Mouse (Mus musculus): Measurements from ENCODE around the gene Bin2. TPM values are rescaled to one million over a fixed set of nuclear protein-coding genes. Genes with fewer than 3 reads are reported as not detected.

Gene Bin2
- polyA plus RNA-seq, 1 experiment from 2014 or later: 2.8 TPM

DNA sequence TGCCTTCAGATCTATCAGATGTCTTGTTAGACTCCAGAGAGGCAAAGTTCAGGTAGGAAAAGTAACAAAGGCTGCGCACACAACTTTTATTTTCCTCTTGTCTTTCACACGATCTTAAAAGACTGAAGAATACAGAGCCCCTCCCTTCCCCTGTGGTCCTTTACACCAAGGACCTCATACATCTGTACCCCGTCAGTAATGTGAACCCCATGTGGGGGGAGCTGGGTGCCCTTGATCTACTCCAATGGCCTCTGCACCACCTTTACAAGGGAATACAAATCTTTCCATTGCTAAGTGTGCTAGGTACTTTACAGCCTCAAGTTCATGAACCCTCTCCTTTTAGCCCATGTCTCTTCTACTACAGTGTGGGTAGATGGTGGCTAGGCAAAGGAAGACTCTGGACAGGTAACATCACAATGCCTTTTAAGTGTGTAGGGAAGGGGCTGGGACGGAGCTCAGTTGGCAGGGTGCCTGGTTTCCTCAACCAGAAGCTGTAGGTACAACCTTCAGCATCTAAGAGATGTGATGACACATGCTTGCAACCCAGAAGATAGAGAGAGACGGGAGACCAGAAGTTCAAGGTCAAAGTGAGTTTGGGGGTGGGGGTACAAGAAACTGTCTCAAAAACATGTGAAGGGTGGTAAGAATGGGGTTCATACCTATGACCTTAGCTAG, 1.3 kb downstream of the Bin2 start:
- Histone ChIP-seq H3K4me1 (replicated peaks) (no peaks in the 10 kb centered on the region; the same call in 1 of the 2 replicates), H3K27me3 (peaks cover 15% of the 10 kb centered on the region), H3K9me3 (no peaks in the 10 kb centered on the region), H3K4me3 (replicated peaks) (no peak overlapping the region), H3K27ac (no peak overlapping the region), H3K36me3 (no peaks in the 10 kb centered on the region), H3K4me2 (no peak overlapping the region), H3K9ac (replicated peaks) (no peak overlapping the region)
- 80% methylated on average over 5 of the region's 5 CpGs for WGBS
- no peak for ATAC-seq (ENCODE audit: insufficient number of reproducible peaks, insufficient read depth, low FRiP score, low TSS enrichment, low read depth)

DNA sequence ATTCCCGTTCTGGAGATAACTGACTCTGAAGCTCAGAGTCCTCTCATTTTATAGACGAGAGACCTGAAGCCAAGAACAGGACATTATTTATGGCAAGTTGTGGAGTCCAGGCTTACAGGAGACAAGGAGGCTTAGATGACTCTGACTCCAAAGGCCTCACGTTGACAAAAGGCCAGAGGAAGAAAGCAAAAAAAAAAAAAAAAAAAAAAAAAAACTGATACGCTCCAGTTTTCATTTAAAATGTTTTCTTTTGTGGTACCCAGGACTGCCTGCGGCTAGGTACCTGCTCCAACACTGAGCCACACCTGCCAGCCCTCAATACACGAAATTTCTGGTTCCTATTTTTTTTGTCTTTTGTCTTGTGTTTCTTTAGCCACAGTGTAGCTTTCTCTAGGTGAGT, 1.9 kb downstream of the Bin2 start:
- Histone ChIP-seq H3K9ac (replicated peaks) (no peak overlapping the region), H3K36me3 (no peaks in the 10 kb centered on the region), H3K4me2 (no peak overlapping the region), H3K4me1 (replicated peaks) (no peaks in the 10 kb centered on the region; the same call in 1 of the 2 replicates), H3K27me3 (peaks cover 15% of the 10 kb centered on the region), H3K9me3 (no peaks in the 10 kb centered on the region), H3K4me3 (replicated peaks) (no peak overlapping the region), H3K27ac (no peak overlapping the region)
- WGBS: 58% methylated on average over 6 of the region's 6 CpGs
- no peak for ATAC-seq (ENCODE audit: insufficient number of reproducible peaks, insufficient read depth, low FRiP score, low TSS enrichment, low read depth)

DNA sequence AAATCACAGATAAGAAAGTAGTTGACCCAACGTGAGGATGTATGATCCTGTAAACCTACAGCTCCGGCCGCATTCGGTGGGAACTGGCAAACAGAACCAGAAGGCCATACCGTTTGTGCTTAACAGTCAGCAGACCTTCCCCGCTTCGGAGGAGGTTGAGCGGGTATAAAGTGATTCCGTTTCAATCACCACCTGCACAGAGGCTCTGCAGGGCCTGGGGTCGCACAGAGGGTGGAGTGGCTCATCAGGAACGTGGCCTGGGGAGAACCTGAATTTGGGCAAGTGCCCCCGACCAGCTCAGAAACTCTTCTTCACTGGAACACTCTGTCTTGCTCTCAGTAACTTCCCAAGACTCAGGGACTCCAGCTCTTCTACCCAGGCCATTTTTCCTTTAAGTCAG, 2.5 kb downstream of the Bin2 start:
- no peak overlapping the region for H3K27ac ChIP-seq

DNA sequence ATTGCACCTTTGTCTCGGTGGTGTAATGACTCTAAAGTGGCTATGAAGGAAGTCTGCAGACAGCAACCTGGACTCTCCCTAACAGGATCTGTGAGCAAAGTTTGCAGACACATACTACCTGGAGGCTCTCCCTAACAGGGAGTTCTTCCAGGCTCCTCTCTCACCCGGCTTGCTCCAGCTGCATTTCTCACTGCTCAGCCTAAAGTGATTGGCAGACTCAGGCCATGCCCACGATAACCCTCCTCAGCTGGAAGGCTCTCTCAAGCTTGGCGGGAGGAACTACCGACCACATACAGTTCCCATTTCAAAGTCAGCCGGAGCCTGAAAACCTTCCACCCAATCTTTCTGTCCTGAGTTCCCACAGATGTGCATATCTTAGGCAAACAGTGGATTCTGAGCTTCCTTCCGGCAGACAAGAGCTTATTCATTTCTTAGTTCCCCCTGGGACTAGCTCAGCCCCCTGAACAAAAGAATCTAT, 3.1 kb downstream of the Bin2 start:
- no peaks in the 10 kb centered on the region for H3K9me3 ChIP-seq
- WGBS: 5% methylated on average over 7 of the region's 7 CpGs
- peaks cover 15% of the 10 kb centered on the region for H3K27me3 ChIP-seq
- H3K4me2 ChIP-seq: no peak overlapping the region
- H3K4me1 ChIP-seq (replicated peaks): no peaks in the 10 kb centered on the region; the same call in 1 of the 2 replicates
- no peaks in the 10 kb centered on the region for H3K36me3 ChIP-seq
- no peak overlapping the region for H3K27ac ChIP-seq
- H3K9ac ChIP-seq (replicated peaks): no peak overlapping the region
- ATAC-seq (ENCODE audit: insufficient number of reproducible peaks, insufficient read depth, low FRiP score, low TSS enrichment, low read depth): no peak
- H3K4me3 ChIP-seq (replicated peaks): no peak overlapping the region

More for the DNA sequence above, 2.5 kb downstream of the Bin2 start:
- Histone ChIP-seq H3K9ac (replicated peaks) (no peak overlapping the region), H3K36me3 (no peaks in the 10 kb centered on the region), H3K4me3 (replicated peaks) (no peak overlapping the region), H3K4me2 (no peak overlapping the region), H3K27me3 (peaks cover 15% of the 10 kb centered on the region), H3K9me3 (no peaks in the 10 kb centered on the region), H3K4me1 (replicated peaks) (no peaks in the 10 kb centered on the region; the same call in 1 of the 2 replicates)
- WGBS: 17% methylated on average over 12 of the region's 12 CpGs
- no peak for ATAC-seq (ENCODE audit: insufficient number of reproducible peaks, insufficient read depth, low FRiP score, low TSS enrichment, low read depth)

DNA sequence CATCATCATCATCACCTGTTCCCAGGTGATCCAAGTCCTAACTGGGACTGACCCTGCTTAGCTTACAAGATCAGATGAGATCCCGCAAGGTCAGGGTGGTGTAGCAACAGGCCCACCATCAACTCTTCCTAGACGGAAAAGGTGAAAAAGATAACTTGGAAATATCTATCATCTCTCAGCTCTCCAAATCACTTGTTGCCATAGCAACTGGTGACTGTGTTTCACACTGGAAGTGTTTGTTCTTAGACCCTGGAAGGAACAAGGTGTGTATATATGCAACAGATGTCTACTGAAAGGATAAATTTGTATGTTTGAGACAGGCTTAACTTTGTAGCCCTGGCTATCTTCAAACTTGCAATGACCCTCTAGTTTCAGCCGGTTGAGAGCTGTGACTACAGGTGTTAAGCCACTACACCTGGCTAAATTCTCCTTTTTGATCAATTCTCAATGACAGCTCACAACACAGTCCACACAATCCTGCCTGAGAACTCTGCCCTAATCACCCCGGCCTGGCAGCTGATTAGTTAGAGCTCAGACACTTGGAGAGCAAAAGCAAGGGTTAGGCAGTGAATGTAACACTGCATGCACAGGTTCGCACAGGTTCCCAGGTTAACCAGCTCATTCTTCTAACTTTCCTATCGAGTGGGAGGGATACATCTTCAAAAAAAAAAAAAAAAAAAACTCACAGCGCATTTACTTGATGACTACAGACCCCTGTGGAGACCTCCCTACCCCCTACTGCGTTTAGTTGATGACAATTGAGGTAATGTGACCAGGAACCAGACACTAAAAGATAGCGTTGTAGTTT, 3.7 kb downstream of the Bin2 start:
- no peaks in the 10 kb centered on the region for H3K36me3 ChIP-seq
- no peak overlapping the region for H3K9ac ChIP-seq (replicated peaks)
- 32% methylated on average over 9 of the region's 9 CpGs for WGBS
- H3K4me1 ChIP-seq (replicated peaks): no peaks in the 10 kb centered on the region; the same call in 1 of the 2 replicates
- no peaks in the 10 kb centered on the region for H3K9me3 ChIP-seq
- H3K4me2 ChIP-seq: no peak overlapping the region
- H3K27me3 ChIP-seq: peaks cover 15% of the 10 kb centered on the region
- H3K4me3 ChIP-seq (replicated peaks): no peak overlapping the region
- no peak overlapping the region for H3K27ac ChIP-seq
- no peak for ATAC-seq (ENCODE audit: insufficient number of reproducible peaks, insufficient read depth, low FRiP score, low TSS enrichment, low read depth)

DNA sequence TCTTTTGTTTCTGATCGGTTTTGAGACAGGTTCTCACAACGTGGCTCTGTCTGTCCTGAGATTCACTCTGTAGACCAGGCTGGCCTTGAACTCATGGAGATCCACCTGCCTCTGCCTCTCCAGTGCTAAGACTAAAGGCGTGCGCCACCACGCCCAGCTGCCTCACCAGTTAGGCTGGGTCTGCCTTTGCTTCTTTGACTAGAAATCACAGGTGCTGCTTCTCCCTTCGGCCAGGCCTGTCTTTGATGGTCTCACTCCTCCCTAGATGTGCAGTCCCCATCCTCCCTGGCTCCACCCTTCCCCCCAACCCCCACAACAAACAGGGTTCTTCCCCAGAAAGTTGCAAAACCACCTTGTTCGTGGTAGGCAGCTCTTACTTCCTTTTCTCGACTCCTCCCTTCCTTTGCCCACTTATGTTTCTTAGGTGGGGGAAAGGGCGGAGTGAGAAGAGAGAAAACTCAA, 4.5 kb downstream of the Bin2 start:
- no peak for ATAC-seq (ENCODE audit: insufficient number of reproducible peaks, insufficient read depth, low FRiP score, low TSS enrichment, low read depth)
- no peak overlapping the region for H3K4me3 ChIP-seq (replicated peaks)
- H3K36me3 ChIP-seq: no peaks in the 10 kb centered on the region
- H3K27ac ChIP-seq: no peak overlapping the region
- H3K4me1 ChIP-seq (replicated peaks): no peaks in the 10 kb centered on the region; the same call in 1 of the 2 replicates
- no peaks in the 10 kb centered on the region for H3K9me3 ChIP-seq
- WGBS: 79% methylated on average over 9 of the region's 9 CpGs
- H3K27me3 ChIP-seq: peaks cover 15% of the 10 kb centered on the region
- H3K4me2 ChIP-seq: no peak overlapping the region
- no peak overlapping the region for H3K9ac ChIP-seq (replicated peaks)

DNA sequence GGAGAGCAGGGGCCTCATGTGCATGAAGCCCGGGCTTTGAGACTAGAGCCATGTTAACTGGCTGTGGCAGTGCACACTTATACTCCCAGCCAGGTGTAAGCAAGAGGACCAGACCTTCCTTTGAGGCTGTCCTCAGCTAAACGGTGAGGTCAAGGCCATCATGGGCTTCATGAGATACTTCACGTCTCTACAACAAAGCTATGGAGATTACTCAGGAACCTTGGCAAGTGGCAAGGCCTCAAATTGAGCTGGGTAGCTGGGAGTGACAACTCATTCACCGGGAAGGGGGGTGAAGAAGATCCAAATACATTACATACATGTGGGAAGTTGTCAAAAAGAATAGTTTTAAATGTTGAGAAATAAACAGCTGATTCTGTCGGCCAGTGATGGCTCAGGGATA, 8.5 kb downstream of the Bin2 start:
- WGBS: 89% methylated on average over 5 of the region's 5 CpGs
- Histone ChIP-seq H3K4me2 (no peak overlapping the region), H3K9me3 (no peaks in the 10 kb centered on the region), H3K36me3 (no peaks in the 10 kb centered on the region), H3K27ac (no peak overlapping the region), H3K27me3 (no peaks in the 10 kb centered on the region; the same call in none of the 2 replicates), H3K4me1 (replicated peaks) (no peaks in the 10 kb centered on the region), H3K9ac (replicated peaks) (no peak overlapping the region), H3K4me3 (replicated peaks) (no peak overlapping the region)
- ATAC-seq (ENCODE audit: insufficient number of reproducible peaks, insufficient read depth, low FRiP score, low TSS enrichment, low read depth): no peak

DNA sequence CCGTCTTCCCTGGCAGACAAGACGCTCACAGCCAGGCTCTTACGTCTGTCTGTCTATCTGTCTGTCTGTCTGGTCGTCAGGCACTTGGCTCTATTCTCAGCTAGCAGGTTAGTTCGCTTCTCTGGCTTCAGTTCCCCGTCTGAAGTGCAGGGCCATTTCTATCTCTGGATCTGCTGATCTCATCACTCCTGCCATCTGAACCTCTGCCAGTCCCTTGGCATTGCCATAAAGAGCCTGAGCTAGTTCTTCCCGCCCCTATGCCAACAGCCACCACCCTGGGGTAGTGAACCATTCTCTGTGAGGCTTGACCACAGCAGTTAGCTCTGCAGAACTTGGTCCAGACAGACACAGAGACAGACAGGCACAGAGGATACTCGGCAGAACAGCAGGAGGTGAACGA, 9.0 kb downstream of the Bin2 start:
- no peak overlapping the region for H3K27ac ChIP-seq
- H3K4me1 ChIP-seq (replicated peaks): no peaks in the 10 kb centered on the region
- H3K36me3 ChIP-seq: no peaks in the 10 kb centered on the region
- no peak overlapping the region for H3K9ac ChIP-seq (replicated peaks)
- no peak overlapping the region for H3K4me3 ChIP-seq (replicated peaks)
- ATAC-seq (ENCODE audit: insufficient number of reproducible peaks, insufficient read depth, low FRiP score, low TSS enrichment, low read depth): no peak
- no peaks in the 10 kb centered on the region for H3K9me3 ChIP-seq
- 82% methylated on average over 9 of the region's 9 CpGs for WGBS
- no peaks in the 10 kb centered on the region; the same call in none of the 2 replicates for H3K27me3 ChIP-seq
- no peak overlapping the region for H3K4me2 ChIP-seq

DNA sequence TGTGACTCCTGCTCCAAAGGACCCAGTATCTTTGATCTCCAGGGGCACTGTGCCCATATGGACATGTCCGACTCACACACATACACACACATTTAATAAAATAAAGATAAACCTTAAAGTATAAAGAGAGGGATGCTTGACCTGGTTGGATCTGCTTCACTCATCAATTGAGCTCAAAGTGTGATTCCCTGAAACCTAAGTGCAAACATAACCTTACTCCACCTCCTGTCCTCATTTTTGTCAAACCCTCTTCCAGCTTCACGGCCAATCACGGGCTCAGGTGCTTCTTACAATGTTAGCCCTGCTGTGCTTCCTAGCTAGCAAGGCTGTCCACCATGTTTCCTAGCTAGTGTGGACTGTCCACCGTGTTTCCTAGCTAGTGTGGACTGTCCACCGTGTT, 14.2 kb downstream of the Bin2 start:
- Histone ChIP-seq H3K4me3 (replicated peaks) (no peak overlapping the region), H3K27ac (no peak overlapping the region), H3K36me3 (no peaks in the 10 kb centered on the region), H3K9me3 (no peaks in the 10 kb centered on the region), H3K4me2 (no peak overlapping the region), H3K4me1 (replicated peaks) (no peaks in the 10 kb centered on the region), H3K9ac (replicated peaks) (no peak overlapping the region), H3K27me3 (no peaks in the 10 kb centered on the region; the same call in 1 of the 2 replicates)
- 89% methylated on average over 5 of the region's 5 CpGs for WGBS
- no peak for ATAC-seq (ENCODE audit: insufficient number of reproducible peaks, insufficient read depth, low FRiP score, low TSS enrichment, low read depth)

DNA sequence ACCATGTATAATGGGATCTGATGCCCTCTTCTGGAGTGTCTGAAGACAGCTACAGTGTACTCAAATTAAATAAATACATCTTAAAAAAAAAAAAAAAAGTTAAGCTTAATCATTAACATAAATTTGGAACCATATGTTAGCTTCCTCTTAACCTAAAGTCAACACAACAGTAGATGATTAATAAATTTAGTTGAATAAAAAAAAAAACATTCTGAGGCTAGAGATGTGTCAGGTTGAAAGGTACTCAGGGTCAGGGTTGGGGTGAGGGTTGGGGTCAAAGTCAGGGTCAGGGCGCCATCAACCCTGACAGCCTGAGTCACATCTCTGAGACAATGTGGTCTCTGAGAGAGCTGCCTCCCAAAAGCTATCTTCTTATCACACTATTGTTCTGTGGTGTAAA, 15.1 kb downstream of the Bin2 start:
- H3K27ac ChIP-seq: no peak overlapping the region
- H3K27me3 ChIP-seq: no peaks in the 10 kb centered on the region; the same call in 1 of the 2 replicates
- H3K4me1 ChIP-seq (replicated peaks): no peaks in the 10 kb centered on the region
- no peak overlapping the region for H3K4me3 ChIP-seq (replicated peaks)
- no peak for ATAC-seq (ENCODE audit: insufficient number of reproducible peaks, insufficient read depth, low FRiP score, low TSS enrichment, low read depth)
- WGBS: 85% methylated on average over 1 of the region's 1 CpGs
- no peaks in the 10 kb centered on the region for H3K9me3 ChIP-seq
- no peaks in the 10 kb centered on the region for H3K36me3 ChIP-seq
- no peak overlapping the region for H3K4me2 ChIP-seq
- no peak overlapping the region for H3K9ac ChIP-seq (replicated peaks)

DNA sequence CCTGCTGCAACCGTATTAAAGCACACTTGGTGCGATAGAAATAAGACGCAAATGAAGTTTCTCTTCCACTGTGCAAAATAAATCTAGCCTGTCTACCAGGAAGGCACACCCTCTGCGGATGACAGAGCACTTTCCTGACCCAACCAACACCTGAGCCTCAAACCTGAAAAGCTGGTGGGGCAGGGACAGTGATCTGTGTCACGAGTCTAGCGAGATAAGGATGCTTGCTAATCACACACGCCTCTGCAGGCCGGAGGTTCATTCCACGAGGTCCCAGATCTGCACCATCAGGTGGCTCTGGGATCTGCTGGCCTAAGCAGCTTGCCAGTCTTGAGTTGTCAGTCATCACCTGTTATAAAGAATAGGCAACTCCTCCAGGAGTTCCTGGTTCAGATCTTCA, 17.7 kb downstream of the Bin2 start:
- H3K4me2 ChIP-seq: no peak overlapping the region
- no peak overlapping the region for H3K27ac ChIP-seq
- no peaks in the 10 kb centered on the region for H3K27me3 ChIP-seq
- H3K4me3 ChIP-seq (replicated peaks): no peak overlapping the region
- no peak for ATAC-seq (ENCODE audit: insufficient number of reproducible peaks, insufficient read depth, low FRiP score, low TSS enrichment, low read depth)
- no peak overlapping the region for H3K9ac ChIP-seq (replicated peaks)
- WGBS: 83% methylated on average over 9 of the region's 9 CpGs
- no peaks in the 10 kb centered on the region for H3K9me3 ChIP-seq
- H3K4me1 ChIP-seq (replicated peaks): no peaks in the 10 kb centered on the region
- H3K36me3 ChIP-seq: no peaks in the 10 kb centered on the region

All from limb, embryonic 12.5 days (tissue).